Mouse (Mus musculus) kidney, postnatal 4 days (tissue): ENCODE measurements around the gene Fancm.
"Not testable (repeated sequence)": the region's sequence is repeated elsewhere in the genome, so short reads cannot be mapped to it uniquely, and the experiment has no call there.

Experiments used
- DNase-seq, 2 experiments: peaks; one replicate each; pipeline ENCODE4 v3.0.0; 2021; ENCODE audit warnings: mixed read lengths in 2 of 2

Gene Fancm

DNA sequence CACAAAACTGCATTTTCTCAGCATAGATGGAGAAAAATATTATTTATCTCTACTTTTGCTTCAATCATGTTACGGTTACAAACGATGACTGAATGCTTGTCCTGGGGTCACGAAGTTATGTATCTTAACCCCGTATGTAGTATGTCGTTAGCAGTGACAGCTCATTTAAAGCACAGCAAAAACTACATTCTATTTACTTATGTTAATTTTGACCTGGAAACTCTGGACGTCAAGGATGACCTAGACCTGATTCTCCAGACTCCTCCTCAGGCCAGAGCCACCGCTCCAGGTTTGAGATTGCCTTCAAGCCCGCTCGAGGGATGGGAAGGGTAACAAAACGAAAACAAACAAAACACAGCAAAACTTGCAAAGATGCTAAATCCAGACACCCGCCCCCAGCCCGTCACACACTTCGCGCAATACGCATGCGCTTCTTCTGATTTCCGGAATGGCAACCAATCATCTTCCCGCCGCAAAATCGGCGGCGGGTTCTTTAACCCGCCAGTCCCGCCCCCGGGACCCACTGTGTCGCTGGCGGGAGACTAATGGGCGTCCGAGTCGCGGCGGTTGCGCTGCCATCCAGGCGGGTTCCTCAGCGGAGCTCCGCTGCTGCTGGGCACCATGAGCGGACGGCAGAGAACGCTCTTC, at the start of gene Fancm:
TSS of gene Fancm (plus strand) at position 519 of the 648 bp plus-strand sequence.
- peak; percentile 90 to 94 for DNase-seq

GRCm38 (mm10) chr12:65035839-65036189, 39.6 kb upstream of the Fancm start:
- DNase-seq, result no peak

DNA sequence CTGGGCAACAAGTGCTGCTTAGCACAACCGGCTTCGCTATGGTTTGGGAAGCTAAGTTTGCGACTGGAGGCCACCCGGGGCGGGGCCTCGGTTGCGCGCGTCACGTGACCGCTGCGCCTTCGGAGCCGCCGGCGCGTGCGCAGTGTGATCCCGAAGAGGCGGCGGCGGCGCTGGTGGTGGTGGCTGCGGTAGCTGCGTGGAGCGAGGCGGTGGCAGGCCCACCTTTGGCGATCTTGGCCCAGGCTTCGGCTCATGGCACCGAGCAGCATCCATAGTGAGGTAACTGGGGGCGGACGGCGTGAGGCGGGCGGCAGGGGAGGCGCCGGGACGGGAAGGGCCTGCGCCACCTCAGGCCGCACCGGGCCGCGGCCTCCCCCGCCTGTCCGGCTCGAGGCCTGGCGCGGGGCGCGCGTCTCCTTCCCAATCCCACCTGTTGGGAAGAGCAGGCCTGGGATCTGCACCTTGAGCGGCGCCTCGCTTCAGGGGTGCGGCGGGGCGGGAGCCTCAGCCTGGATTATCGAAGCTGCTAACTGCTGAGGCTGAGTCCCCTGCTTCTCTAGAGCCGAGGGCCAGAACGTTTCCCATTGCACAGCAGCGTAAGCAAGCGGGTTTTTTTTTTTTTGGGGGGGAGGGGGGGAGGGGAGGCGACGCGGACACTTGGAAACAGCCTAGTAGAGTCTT, 39.1 kb upstream of the Fancm start, which contains the start of gene Prpf39:
TSS of gene Prpf39 (plus strand) at position 144 of the 681 bp plus-strand sequence.
- peak; percentile 94 to 97 for DNase-seq

- no peak for DNase-seq
These were observed 38.4 kb upstream of the Fancm start for GRCm38 (mm10) chr12:65036892-65037545.

DNA sequence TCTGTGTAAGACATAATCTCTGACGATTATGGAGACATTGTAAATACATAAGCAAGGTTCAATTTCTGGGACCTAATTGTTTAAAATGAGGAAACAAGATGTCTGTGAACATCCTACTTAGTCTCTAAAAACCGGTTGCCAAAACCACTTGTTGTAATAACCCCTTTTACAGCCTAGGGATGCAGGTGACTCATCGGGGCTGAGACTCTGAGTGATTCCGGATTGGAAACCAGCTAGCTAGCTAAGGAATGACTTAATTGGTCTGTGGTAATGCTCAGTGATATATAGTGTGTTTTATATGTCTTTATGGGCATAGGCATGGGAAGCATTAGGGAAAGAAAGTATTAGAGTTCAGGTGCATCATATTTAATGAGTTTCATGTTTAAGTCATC, 37.9 kb upstream of the Fancm start:
- DNase-seq, result no peak

GRCm38 (mm10) chr12:65048799-65049198, 26.6 kb upstream of the Fancm start:
- no peak for DNase-seq

GRCm38 (mm10) chr12:65058203-65058602, 17.2 kb upstream of the Fancm start:
- DNase-seq, result no peak

DNA sequence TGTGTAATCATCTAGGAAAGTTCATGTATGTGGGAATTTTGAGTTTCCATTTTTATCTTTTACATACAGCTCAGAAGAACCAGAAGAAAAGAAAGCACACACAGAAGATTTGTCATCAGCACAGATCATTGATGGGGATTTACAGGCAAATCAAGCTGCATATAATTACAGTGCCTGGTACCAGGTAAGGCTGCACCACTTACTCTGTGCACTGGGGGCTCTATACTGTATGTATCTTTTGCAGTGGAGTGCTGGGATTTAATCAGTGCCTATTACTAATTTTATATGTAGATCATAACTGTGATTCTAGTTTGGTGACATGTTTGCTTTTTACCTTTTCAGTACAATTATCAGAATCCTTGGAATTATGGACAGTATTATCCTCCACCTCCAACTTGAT, 14.3 kb upstream of the Fancm start:
- no peak for DNase-seq

DNA sequence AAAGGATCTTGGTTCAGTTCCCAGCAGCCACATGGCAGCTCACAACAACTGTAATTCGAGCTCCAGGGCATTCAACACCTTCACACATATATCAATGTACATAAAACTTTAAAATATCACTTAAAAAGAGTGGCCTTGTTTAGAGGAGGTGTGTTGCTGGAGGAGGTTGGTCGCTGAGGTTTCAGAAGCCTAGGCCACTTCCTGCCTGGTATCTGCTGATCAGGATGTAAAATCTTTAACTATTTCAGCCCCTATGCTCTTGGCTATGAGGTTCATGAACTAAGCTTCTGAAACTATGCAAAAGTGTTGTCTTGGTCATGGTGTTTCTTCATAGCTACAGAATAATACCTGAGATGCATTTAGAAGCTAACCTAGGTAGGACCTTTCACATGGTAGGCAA, 10.2 kb upstream of the Fancm start:
- DNase-seq, result no peak

DNA sequence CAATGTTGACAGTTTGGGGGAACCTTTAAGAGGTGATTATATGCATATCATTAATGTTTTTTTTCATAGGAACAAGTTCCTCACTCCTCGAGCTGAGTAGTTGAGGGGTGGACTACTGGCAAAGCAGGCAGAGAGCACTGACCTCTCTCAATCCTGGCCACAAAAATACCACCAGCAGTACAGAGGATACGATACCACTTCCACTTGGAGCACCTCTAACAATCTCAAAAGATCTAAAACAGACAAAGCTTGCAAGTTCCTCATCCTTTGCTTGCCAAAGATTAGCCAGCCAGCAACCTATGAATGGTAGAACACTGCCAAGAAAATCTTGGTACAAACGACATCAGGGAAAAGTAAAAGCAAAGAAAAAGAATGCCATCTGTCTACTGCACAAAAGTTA, 9.2 kb upstream of the Fancm start:
- DNase-seq, result no peak

DNA sequence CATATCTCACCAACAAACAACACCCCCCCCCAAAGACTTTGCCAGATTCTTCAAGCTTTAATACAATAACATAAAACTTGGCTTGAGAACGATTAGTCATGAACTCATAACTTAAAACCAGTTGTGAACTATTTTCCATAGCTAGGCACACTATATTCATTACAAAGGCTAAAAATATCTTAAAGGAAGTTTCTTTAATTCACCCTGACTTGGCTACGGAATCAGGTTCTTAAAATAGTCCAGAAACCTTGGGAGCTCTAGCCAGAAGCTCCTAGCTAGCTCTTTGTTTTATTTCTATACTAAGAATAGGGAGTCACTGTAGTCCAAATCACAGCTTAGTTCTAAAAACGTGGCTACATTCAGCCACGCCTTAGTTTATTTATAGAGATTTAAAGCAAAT, 7.0 kb upstream of the Fancm start:
- DNase-seq, result no peak

DNA sequence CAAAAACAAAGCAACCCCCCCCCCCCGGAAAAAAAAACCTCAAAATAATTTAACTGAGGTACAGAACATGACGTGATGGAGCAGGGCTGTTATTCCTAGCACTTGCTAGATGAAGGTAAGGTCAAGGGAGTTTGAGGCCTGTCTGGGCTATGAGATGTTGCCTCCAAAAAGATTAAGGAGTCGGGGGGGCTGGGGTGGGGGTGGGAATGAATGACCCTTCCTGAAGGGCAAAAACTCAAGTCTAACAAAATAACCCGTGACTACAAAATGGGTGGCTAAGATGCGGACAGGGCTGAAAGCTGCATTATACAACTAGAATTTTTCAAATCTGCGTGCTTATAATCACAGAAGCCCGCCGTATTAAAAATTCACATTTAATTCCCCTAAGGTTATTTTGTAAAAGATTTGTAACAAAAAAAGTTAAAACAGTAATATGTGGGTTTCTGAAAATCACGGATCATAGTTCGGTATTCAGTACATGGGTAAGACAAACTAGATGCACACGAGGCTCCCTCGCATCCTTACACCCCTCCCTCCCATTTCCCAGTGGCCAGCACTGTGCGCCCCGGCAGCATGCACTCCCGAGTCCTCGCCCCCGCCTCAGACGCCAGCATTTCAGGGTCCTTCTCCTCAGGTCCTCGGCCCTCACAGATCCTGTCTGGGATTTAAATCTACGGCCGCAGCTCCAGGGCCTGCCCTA, 2.3 kb upstream of the Fancm start:
- no peak for DNase-seq

GRCm38 (mm10) chr12:65073611-65074178, 1.7 kb upstream of the Fancm start, which contains the start of gene Fkbp3:
Gene Fkbp3, minus strand, starts transcription at chr12:65074007.
- peak; percentile 98 to 99 for DNase-seq

DNA sequence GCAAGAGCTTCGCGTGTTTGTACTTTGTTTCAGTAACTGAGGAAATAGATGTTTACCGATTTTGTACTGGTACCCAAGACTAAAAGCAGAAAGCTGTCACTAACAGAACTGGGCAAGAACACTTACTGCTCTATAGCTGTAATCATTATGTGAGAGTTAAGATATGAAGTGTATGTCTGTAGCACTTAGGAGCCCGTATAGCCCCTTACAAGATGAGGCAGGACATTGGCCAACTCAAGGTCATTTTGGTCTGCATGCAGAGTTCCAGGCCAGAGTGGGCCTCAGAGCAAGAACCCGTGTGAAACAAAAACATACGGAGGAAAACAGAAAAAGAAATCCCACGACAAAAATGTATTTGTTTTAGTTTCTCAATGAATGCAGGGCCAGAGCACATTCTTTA, 752 bp upstream of the Fancm start:
- peak in 1 of 2 experiments; percentile 4 for DNase-seq

DNA sequence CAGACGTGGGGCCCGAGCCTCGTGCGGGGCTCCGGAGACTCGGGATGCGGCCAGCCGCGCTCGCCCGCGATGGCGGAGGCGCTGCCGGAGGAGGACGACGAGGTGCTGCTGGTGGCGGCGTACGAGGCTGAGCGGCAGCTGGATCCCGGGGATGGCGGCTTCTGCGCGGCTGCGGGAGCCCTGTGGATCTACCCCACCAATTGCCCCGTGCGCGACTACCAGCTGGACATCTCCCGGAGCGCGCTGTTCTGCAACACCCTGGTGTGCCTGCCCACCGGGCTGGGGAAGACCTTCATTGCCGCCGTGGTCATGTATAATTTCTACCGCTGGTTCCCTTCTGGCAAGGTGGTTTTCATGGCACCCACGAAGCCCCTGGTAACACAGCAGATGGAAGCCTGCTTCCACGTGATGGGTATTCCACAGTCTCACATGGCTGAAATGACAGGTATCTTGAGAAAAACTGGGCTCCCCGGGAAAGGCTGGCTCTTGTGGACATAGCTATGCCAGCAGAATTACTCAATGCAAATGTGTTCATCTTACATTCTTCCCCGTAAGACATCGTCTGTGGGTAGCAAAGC, 419 bp downstream of the Fancm start:
- DNase-seq, result no peak

DNA sequence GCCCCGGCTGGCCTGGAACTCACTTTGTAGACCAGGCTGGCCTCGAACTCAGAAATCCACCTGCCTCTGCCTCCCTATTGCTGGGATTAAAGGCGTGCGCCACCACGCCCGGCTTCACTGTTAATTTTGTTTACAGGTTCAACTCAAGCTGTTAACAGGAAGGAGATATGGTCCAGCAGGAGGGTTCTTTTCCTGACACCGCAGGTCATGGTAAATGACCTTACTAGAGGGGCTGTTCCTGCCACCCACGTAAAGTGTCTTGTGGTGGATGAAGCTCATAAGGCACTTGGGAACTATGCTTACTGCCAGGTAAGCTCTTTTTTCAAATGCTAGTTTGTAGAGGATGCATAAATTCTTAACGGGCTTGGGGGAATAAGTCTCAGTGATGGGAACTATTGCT, 1.5 kb downstream of the Fancm start:
- no peak for DNase-seq

DNA sequence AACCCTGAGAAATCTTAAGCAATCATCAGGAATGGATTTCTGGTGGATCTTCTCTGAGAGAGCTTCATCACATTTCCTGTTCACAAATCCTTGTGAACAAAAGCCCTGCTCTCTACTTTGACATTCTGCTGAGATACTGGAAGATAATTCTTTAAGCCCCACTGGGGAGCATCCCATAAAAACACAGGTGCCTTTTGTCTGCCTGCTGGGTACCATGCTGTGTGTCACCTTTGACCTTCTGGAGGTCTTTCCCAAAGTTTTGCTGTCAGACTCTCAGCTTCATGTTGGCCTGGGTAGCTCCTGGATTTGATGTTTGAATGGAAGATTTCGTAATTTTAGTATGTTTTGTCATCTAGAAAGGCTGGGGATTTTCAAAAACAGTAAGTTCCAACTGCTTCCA, 33.3 kb downstream of the Fancm start:
- no peak for DNase-seq

GRCm38 (mm10) chr12:65111503-65111902, 36.1 kb downstream of the Fancm start:
- no peak for DNase-seq

- DNase-seq, result no peak
These were observed 37.4 kb downstream of the Fancm start for GRCm38 (mm10) chr12:65112811-65113210.

GRCm38 (mm10) chr12:65113925-65114324, 38.5 kb downstream of the Fancm start:
- DNase-seq, result no peak

GRCm38 (mm10) chr12:65114978-65115377, 39.6 kb downstream of the Fancm start:
- not testable (repeated sequence) for DNase-seq

DNA sequence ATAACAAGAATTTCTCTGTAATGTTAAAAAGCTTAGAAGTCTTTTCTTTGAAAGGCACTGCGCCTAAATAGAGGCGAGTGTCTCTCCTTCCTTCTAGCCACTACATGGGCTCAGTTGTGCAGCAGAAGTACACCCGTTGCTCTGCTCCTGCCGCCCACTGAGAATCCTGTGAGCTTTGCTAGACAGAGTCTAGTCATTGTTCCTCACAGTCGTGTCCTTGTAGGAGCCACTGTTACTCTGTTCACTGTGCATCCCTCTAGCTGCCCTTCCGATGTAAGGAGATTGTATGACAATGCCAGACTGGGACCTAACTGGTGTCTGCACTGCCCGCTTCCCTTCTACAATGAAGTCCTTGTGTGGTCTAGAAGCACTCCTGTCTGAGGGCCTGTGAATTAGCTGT, 43.6 kb downstream of the Fancm start:
- DNase-seq, result no peak

GRCm38 (mm10) chr12:65119451-65119850, 44.0 kb downstream of the Fancm start:
- DNase-seq, result no peak
